21 mouse cellular contexts compared by ENCODE assay signal in genomic region chr8:49445444-49445843, GRCm38 (mm10).
"Had no signal": no experiment of that assay in that cellular context is flagged by ENCODE, and none has a peak within 500 bp of the region (broad histone marks: within the 10 kb centered on the region; RNA-seq: fewer than 3 reads in every experiment).

No protein-coding gene starts in this region.

- H3K36me3 ChIP-seq: liver, embryonic 13.5 days; liver, embryonic 15.5 days; lung, embryonic 15.5 days; midbrain, embryonic 10.5 days; neural tube, embryonic 13.5 days; neural tube, embryonic 15.5 days had no signal

- DNase-seq: liver, embryonic 13.5 days; liver, postnatal 0 days; lung, adult 2 months; lung, postnatal 14 days; lung, postnatal 36 days; right cerebral cortex, adult 18-20 months; right cerebral cortex, postnatal 25 days; right cerebral cortex, postnatal 4 days; spleen, adult 18-20 months; thymus, adult 18-20 months; thymus, postnatal 14 days; thymus, postnatal 36 days had no signal

- ATAC-seq: liver, postnatal 0 days; lung, postnatal 0 days had no signal

- H3K4me3 ChIP-seq: liver, embryonic 13.5 days; liver, embryonic 15.5 days; lung, embryonic 15.5 days; midbrain, embryonic 10.5 days; myocyte; neural tube, embryonic 13.5 days; neural tube, embryonic 15.5 days had no signal

- H3K9ac ChIP-seq: liver, embryonic 13.5 days; liver, embryonic 15.5 days; liver, postnatal 0 days; lung, embryonic 15.5 days; neural tube, embryonic 13.5 days; neural tube, embryonic 15.5 days had no signal

- H3K27ac ChIP-seq: liver, embryonic 13.5 days; liver, embryonic 15.5 days; lung, embryonic 15.5 days; macrophage; midbrain, embryonic 10.5 days; neural tube, embryonic 15.5 days had no signal

- H3K9me3 ChIP-seq: liver, embryonic 13.5 days; liver, embryonic 15.5 days; lung, embryonic 15.5 days; midbrain, embryonic 10.5 days; neural tube, embryonic 13.5 days; neural tube, embryonic 15.5 days had no signal

- H3K4me1 ChIP-seq: liver, embryonic 13.5 days; liver, embryonic 15.5 days; lung, embryonic 15.5 days; neural tube, embryonic 15.5 days had no signal

- H3K4me2 ChIP-seq: liver, embryonic 11.5 days; liver, embryonic 13.5 days; liver, embryonic 15.5 days; lung, embryonic 15.5 days; neural tube, embryonic 13.5 days; neural tube, embryonic 15.5 days had no signal

- H3K27me3 ChIP-seq: liver, embryonic 13.5 days; liver, embryonic 15.5 days; lung, embryonic 15.5 days; neural tube, embryonic 15.5 days had no signal
